Mouse (Mus musculus): ENCODE data around the gene Mob3a. TPM values are rescaled to one million over a fixed set of nuclear protein-coding genes. Genes with fewer than 3 reads are reported as not detected.

Gene Mob3a
- total and polyA plus RNA-seq, 2 experiments, result 3.5 to 6.1 TPM

GRCm38 (mm10) chr10:80742180-80742978, 40.6 kb upstream of the Mob3a start, which contains the start of gene Ap3d1:
TSS of gene Ap3d1 (minus strand) at chr10:80742264.
- peaks cover 18% of the 10 kb centered on the region for H3K4me1 ChIP-seq (ENCODE audit: control insufficient read depth, insufficient read depth, low read length)

GRCm38 (mm10) chr10:80741634-80742179, 39.9 kb upstream of the Mob3a start:
- TF ChIP-seq POLR2A (IDR thresholded peaks at IDR 0.05; ENCODE audit: extremely low read depth, insufficient read depth, low read length) (no peak), CTCF (IDR thresholded peaks at IDR 0.05; ENCODE audit: low read depth, low read length) (no peak)
- peak overlapping the region; percentile 94 for H3K4me3 ChIP-seq (ENCODE audit: insufficient read depth, low read depth, low read length)

More at GRCm38 (mm10) chr10:80742180-80742978, 40.6 kb upstream of the Mob3a start, which contains the start of gene Ap3d1:
- H3K36me3 ChIP-seq (ENCODE audit: control insufficient read depth, insufficient read depth, low read length), result no peaks in the 10 kb centered on the region
- DNase-seq (ENCODE audit: extremely low read depth, low read depth, low spot score), result peak; percentile 100
- peak within 1 kb of the TSS; percentile 90 for H3K9ac ChIP-seq (ENCODE audit: low read depth, low read length)
- peak within 1 kb of the TSS; percentile 60 for H3K27ac ChIP-seq (replicated peaks; ENCODE audit: insufficient read depth, low read depth, low read length)
- 2% methylated on average over 25 of the region's 25 CpGs for WGBS
- H3K27me3 ChIP-seq (ENCODE audit: control insufficient read depth, insufficient read depth, low read length), result no peaks in the 10 kb centered on the region
- H3K79me2 ChIP-seq (ENCODE audit: control insufficient read depth, insufficient read depth, low read length), result peaks cover 38% of the 10 kb centered on the region
- peak within 1 kb of the TSS; percentile 94 for H3K4me3 ChIP-seq (ENCODE audit: insufficient read depth, low read depth, low read length)
- TF ChIP-seq CTCF (IDR thresholded peaks at IDR 0.05; ENCODE audit: low read depth, low read length) (no peak), POLR2A (IDR thresholded peaks at IDR 0.05; ENCODE audit: extremely low read depth, insufficient read depth, low read length) (peak; percentile 55; the same call in 1 of the 2 replicates)

GRCm38 (mm10) chr10:80741146-80741545, 39.4 kb upstream of the Mob3a start:
- H3K9ac ChIP-seq (ENCODE audit: low read depth, low read length), result peak overlapping the region; percentile 90
- TF ChIP-seq CTCF (IDR thresholded peaks at IDR 0.05; ENCODE audit: low read depth, low read length), result no peak
- no peak for TF ChIP-seq POLR2A (IDR thresholded peaks at IDR 0.05; ENCODE audit: extremely low read depth, insufficient read depth, low read length)
- peaks cover 48% of the 10 kb centered on the region for H3K79me2 ChIP-seq (ENCODE audit: control insufficient read depth, insufficient read depth, low read length)
- 9% methylated on average over 5 of the region's 5 CpGs for WGBS
- DNase-seq (ENCODE audit: extremely low read depth, low read depth, low spot score), result peak; percentile 43
- no peaks in the 10 kb centered on the region for H3K36me3 ChIP-seq (ENCODE audit: control insufficient read depth, insufficient read depth, low read length)
- H3K27ac ChIP-seq (replicated peaks; ENCODE audit: insufficient read depth, low read depth, low read length), result peak overlapping the region; percentile 60
- peaks cover 27% of the 10 kb centered on the region for H3K4me1 ChIP-seq (ENCODE audit: control insufficient read depth, insufficient read depth, low read length)
- H3K4me3 ChIP-seq (ENCODE audit: insufficient read depth, low read depth, low read length), result peak overlapping the region; percentile 94
- H3K27me3 ChIP-seq (ENCODE audit: control insufficient read depth, insufficient read depth, low read length), result no peaks in the 10 kb centered on the region

More at GRCm38 (mm10) chr10:80741634-80742179, 39.9 kb upstream of the Mob3a start:
- H3K27me3 ChIP-seq (ENCODE audit: control insufficient read depth, insufficient read depth, low read length), result no peaks in the 10 kb centered on the region
- WGBS, result under 1% methylated on average over 46 of the region's 46 CpGs
- H3K27ac ChIP-seq (replicated peaks; ENCODE audit: insufficient read depth, low read depth, low read length), result peak overlapping the region; percentile 60
- H3K79me2 ChIP-seq (ENCODE audit: control insufficient read depth, insufficient read depth, low read length), result peaks cover 45% of the 10 kb centered on the region
- peak overlapping the region; percentile 90 for H3K9ac ChIP-seq (ENCODE audit: low read depth, low read length)
- no peaks in the 10 kb centered on the region for H3K36me3 ChIP-seq (ENCODE audit: control insufficient read depth, insufficient read depth, low read length)
- no peak for DNase-seq (ENCODE audit: extremely low read depth, low read depth, low spot score)
- H3K4me1 ChIP-seq (ENCODE audit: control insufficient read depth, insufficient read depth, low read length), result peaks cover 23% of the 10 kb centered on the region

GRCm38 (mm10) chr10:80738657-80739056, 36.9 kb upstream of the Mob3a start:
- TF ChIP-seq CTCF (IDR thresholded peaks at IDR 0.05; ENCODE audit: low read depth, low read length), result no peak
- peaks cover 60% of the 10 kb centered on the region for H3K79me2 ChIP-seq (ENCODE audit: control insufficient read depth, insufficient read depth, low read length)
- no peak overlapping the region for H3K27ac ChIP-seq (replicated peaks; ENCODE audit: insufficient read depth, low read depth, low read length)
- H3K27me3 ChIP-seq (ENCODE audit: control insufficient read depth, insufficient read depth, low read length), result no peaks in the 10 kb centered on the region
- 73% methylated on average over 1 of the region's 1 CpGs for WGBS
- no peak overlapping the region for H3K4me3 ChIP-seq (ENCODE audit: insufficient read depth, low read depth, low read length)
- no peak for DNase-seq (ENCODE audit: extremely low read depth, low read depth, low spot score)
- 0 out of 2 replicates have a peak, but pooled peaks cover 1% of the 10 kb centered on the region for H3K36me3 ChIP-seq (ENCODE audit: control insufficient read depth, insufficient read depth, low read length)
- H3K4me1 ChIP-seq (ENCODE audit: control insufficient read depth, insufficient read depth, low read length), result peaks cover 27% of the 10 kb centered on the region
- no peak overlapping the region for H3K9ac ChIP-seq (ENCODE audit: low read depth, low read length)

DNA sequence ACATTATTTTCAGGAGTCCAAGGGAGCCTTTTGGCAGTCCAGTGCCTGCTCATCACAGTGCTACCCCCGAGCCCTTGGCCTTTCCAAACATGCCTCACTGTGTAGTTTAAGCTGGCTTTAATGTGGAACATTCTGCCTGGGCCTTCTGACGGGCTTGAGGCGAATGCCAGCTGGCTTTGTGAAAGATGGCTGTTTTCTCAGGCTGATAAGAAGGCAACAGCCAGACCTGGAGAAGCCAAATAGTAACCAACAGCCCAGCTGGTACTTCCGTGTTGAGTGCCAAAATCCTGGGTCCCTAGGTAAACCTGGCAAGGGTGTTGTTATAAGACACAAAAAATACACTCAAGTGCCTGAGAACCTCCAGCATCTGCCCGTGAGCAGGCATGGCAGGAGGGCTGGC, 35.0 kb upstream of the Mob3a start:
- no peak overlapping the region for H3K27ac ChIP-seq (replicated peaks; ENCODE audit: insufficient read depth, low read depth, low read length)
- 16% methylated on average over 5 of the region's 5 CpGs for WGBS
- H3K36me3 ChIP-seq (ENCODE audit: control insufficient read depth, insufficient read depth, low read length), result 0 out of 2 replicates have a peak, but pooled peaks cover 5% of the 10 kb centered on the region
- no peak overlapping the region for H3K9ac ChIP-seq (ENCODE audit: low read depth, low read length)
- H3K4me3 ChIP-seq (ENCODE audit: insufficient read depth, low read depth, low read length), result no peak overlapping the region
- H3K79me2 ChIP-seq (ENCODE audit: control insufficient read depth, insufficient read depth, low read length), result peaks cover 57% of the 10 kb centered on the region
- H3K4me1 ChIP-seq (ENCODE audit: control insufficient read depth, insufficient read depth, low read length), result peaks cover 24% of the 10 kb centered on the region
- DNase-seq (ENCODE audit: extremely low read depth, low read depth, low spot score), result peak; percentile 60
- no peaks in the 10 kb centered on the region for H3K27me3 ChIP-seq (ENCODE audit: control insufficient read depth, insufficient read depth, low read length)
- TF ChIP-seq POLR2A (IDR thresholded peaks at IDR 0.05; ENCODE audit: extremely low read depth, insufficient read depth, low read length), result no peak
- TF ChIP-seq CTCF (IDR thresholded peaks at IDR 0.05; ENCODE audit: low read depth, low read length), result no peak
